Mouse (Mus musculus) CD4-positive, CD25-positive, alpha-beta regulatory T cell (primary cell): ENCODE results near the gene Ufl1. TPM values are rescaled to one million over a fixed set of nuclear protein-coding genes. Genes with fewer than 3 reads are reported as not detected.

Experiments
- polyA plus RNA-seq: library from polyadenylated mRNA; unstranded; fragments of 100-300 nt; shearing (Covaris generic); gene quantifications from one replicate; pipeline ENCODE4 v1.2.1, GENCODE M21; 2017

Gene Ufl1
- polyA plus RNA-seq: 47.0 TPM

DNA sequence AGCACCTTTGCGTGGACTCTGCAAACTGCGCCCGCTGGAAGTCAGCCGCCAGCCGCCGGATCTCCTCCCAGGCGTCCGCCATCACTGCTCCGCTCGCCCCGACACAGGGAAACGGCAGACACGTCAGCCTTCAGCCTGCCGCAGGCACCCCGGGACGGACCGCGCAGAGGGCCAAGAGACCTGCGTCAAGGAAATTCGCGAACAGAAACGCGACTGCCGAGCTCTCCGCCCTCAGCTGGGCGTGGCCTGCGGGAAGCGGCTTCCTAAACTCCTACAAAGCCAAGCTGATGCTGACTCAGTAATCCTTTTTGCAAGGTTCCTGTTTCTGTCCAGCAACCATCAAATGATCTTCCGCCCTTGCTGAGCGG, at the start of gene Ufl1:
Gene Ufl1 (minus strand): TSS at position 151 of the 368 bp plus-strand sequence.

DNA sequence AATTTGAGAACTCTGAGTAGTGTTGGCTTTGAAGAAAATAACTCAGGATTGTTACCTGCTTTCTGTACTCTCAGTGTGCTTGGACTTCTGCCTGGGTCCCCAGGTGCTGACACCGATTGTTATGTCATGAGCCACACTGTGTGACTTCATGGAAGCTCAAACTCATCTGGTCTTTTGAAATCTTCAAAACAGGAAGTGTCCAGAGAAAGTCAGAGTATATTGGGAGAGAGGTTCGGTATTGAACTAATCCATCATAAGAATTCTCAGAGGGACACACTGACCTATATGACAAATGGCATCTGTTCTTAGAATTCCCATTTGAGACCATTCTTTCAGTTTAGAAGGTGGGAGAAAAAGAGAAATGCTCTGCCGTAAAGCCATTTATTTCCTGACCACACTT, 38.8 kb downstream of the Ufl1 start, which contains the start of gene Fhl5:
Gene Fhl5 (minus strand): TSS at position 101 of the 400 bp plus-strand sequence.

Other genes with a start within 250 kb of the Ufl1 start
- gene Fhl5, start 38.9 kb downstream of the Ufl1 start, polyA plus RNA-seq: not detected